In genomic region chr6:118455042-118455631, GRCm38 (mm10) we compare ENCODE assay signal across 8 mouse cellular contexts. TPM values are rescaled to one million over a fixed set of nuclear protein-coding genes. Genes with fewer than 3 reads are reported as not detected.
DNase-seq lines count a peak whose midpoint lies in the region; ATAC-seq and TF ChIP-seq lines count a peak whose summit lies in the region.

Zfp248 (minus strand) TSS chr6:118455528.

- peak; percentile 81 to 83 for DNase-seq in B cell, adult 2 months
- DNase-seq in heart, adult 9 months (ENCODE audit: low spot score in 2 of 2): peak; percentile 83 to 87
- DNase-seq in kidney, adult 9 months: peak; percentile 87
- DNase-seq in limb, embryonic 14.5 days (ENCODE audit: low spot score): peak; percentile 90
- peak; percentile 45 to 65 for DNase-seq in spleen, adult 2 months (ENCODE audit: low read depth in 1 of 2, low spot score in 2 of 2)

- H3K9me3 ChIP-seq in embryonic facial prominence, embryonic 15.5 days (replicated peaks): no peaks in the 10 kb centered on the region
- no peaks in the 10 kb centered on the region for H3K9me3 ChIP-seq in limb, embryonic 14.5 days (ENCODE audit: control insufficient read depth, low read length)
- no peaks in the 10 kb centered on the region for H3K9me3 ChIP-seq in midbrain, embryonic 16.5 days (replicated peaks; ENCODE audit: control insufficient read depth, low read length, poor library complexity, severe bottlenecking)

- no peak for TF ChIP-seq CTCF in bone marrow macrophage, adult 2 months (IDR thresholded peaks at IDR 0.05; ENCODE audit: low read depth, low read length)
- TF ChIP-seq CTCF in spleen, adult 2 months (IDR thresholded peaks at IDR 0.05; ENCODE audit: extremely low read depth, insufficient read depth, insufficient read length, insufficient replicate concordance): no peak

- peak within 1 kb of the TSS; percentile 80 for H3K9ac ChIP-seq in embryonic facial prominence, embryonic 15.5 days
- H3K9ac ChIP-seq in limb, embryonic 14.5 days (ENCODE audit: low read depth, low read length, severe bottlenecking): peak within 1 kb of the TSS; percentile 95
- peak within 1 kb of the TSS; percentile 96 for H3K9ac ChIP-seq in midbrain, embryonic 16.5 days (ENCODE audit: low read depth, low read length)

- H3K4me1 ChIP-seq in bone marrow macrophage, adult 2 months (ENCODE audit: control insufficient read depth, insufficient read depth, low read length): peaks cover 2% of the 10 kb centered on the region; the same call in 1 of the 2 replicates
- peaks cover 10% of the 10 kb centered on the region for H3K4me1 ChIP-seq in embryonic facial prominence, embryonic 15.5 days
- H3K4me1 ChIP-seq in limb, embryonic 14.5 days (ENCODE audit: control insufficient read depth, insufficient read depth, low read length): peaks cover 8% of the 10 kb centered on the region
- peaks cover 21% of the 10 kb centered on the region for H3K4me1 ChIP-seq in midbrain, embryonic 16.5 days (ENCODE audit: control insufficient read depth, insufficient read depth, low read length)
- H3K4me1 ChIP-seq in spleen, adult 2 months (ENCODE audit: control insufficient read depth, insufficient read depth, insufficient read length): no peaks in the 10 kb centered on the region

- TF ChIP-seq POLR2A in bone marrow macrophage, adult 2 months (IDR thresholded peaks at IDR 0.05; ENCODE audit: borderline replicate concordance, low read depth, low read length): no peak
- peak; percentile 93; the same call in 1 of the 2 replicates for TF ChIP-seq POLR2A in limb, embryonic 14.5 days (IDR thresholded peaks at IDR 0.05; ENCODE audit: borderline replicate concordance, extremely low read depth, insufficient read depth, insufficient read length)
- no peak for TF ChIP-seq POLR2A in spleen, adult 2 months (IDR thresholded peaks at IDR 0.05; ENCODE audit: low read depth, low read length)

- peak within 1 kb of the TSS; percentile 45 for H3K27ac ChIP-seq in bone marrow macrophage, adult 2 months (ENCODE audit: insufficient read depth, low read depth, low read length)
- peak within 1 kb of the TSS; percentile 97 for H3K27ac ChIP-seq in embryonic facial prominence, embryonic 15.5 days (replicated peaks)
- H3K27ac ChIP-seq in limb, embryonic 14.5 days (replicated peaks; ENCODE audit: low read depth, low read length): peak within 1 kb of the TSS; percentile 97
- H3K27ac ChIP-seq in midbrain, embryonic 16.5 days (ENCODE audit: low read length): peak within 1 kb of the TSS; percentile 99
- H3K27ac ChIP-seq in spleen, adult 2 months (ENCODE audit: insufficient read depth, low read length): peak within 1 kb of the TSS; percentile 45

- ATAC-seq in embryonic facial prominence, embryonic 15.5 days (ENCODE audit: insufficient number of reproducible peaks, low FRiP score, low TSS enrichment, low read depth): peak; percentile 91
- ATAC-seq in limb, embryonic 14.5 days (ENCODE audit: low FRiP score, low read depth): peak; percentile 95
- peak; percentile 99 for ATAC-seq in midbrain, embryonic 16.5 days

- H3K4me2 ChIP-seq in embryonic facial prominence, embryonic 15.5 days (replicated peaks): peak within 1 kb of the TSS; percentile 76
- peak within 1 kb of the TSS; percentile 75 for H3K4me2 ChIP-seq in limb, embryonic 14.5 days (replicated peaks; ENCODE audit: low read depth, low read length, severe bottlenecking)
- peak within 1 kb of the TSS; percentile 60 for H3K4me2 ChIP-seq in midbrain, embryonic 16.5 days (ENCODE audit: low read length)

- no peaks in the 10 kb centered on the region for H3K27me3 ChIP-seq in embryonic facial prominence, embryonic 15.5 days
- H3K27me3 ChIP-seq in limb, embryonic 14.5 days (ENCODE audit: control insufficient read depth, insufficient read depth, low read length): no peaks in the 10 kb centered on the region
- no peaks in the 10 kb centered on the region for H3K27me3 ChIP-seq in midbrain, embryonic 16.5 days (ENCODE audit: control insufficient read depth, insufficient read depth, low read depth, low read length)
- H3K27me3 ChIP-seq in spleen, adult 2 months (ENCODE audit: control insufficient read depth, insufficient read depth, low read length): no peaks in the 10 kb centered on the region

- under 1% methylated on average over 43 of the region's 43 CpGs for WGBS in embryonic facial prominence, embryonic 15.5 days
- whole genome bisulfite sequencing in limb, embryonic 14.5 days: 2% methylated on average over 43 of the region's 43 CpGs
- WGBS in midbrain, embryonic 16.5 days: under 1% methylated on average over 43 of the region's 43 CpGs
- WGBS in spleen, adult 2 months: under 1% methylated on average over 43 of the region's 43 CpGs

- peaks cover 14% of the 10 kb centered on the region; the same call in 1 of the 2 replicates for H3K36me3 ChIP-seq in embryonic facial prominence, embryonic 15.5 days
- peaks cover 14% of the 10 kb centered on the region; the same call in 1 of the 2 replicates for H3K36me3 ChIP-seq in limb, embryonic 14.5 days (ENCODE audit: control insufficient read depth, insufficient read depth, low read length)
- H3K36me3 ChIP-seq in midbrain, embryonic 16.5 days (ENCODE audit: control insufficient read depth, insufficient read depth, low read length): peaks cover 2% of the 10 kb centered on the region
- H3K36me3 ChIP-seq in spleen, adult 2 months (ENCODE audit: control insufficient read depth, insufficient read depth, low read length): no peaks in the 10 kb centered on the region

- H3K4me3 ChIP-seq in bone marrow macrophage, adult 2 months (ENCODE audit: insufficient read depth, low read length): peak within 1 kb of the TSS; percentile 91
- H3K4me3 ChIP-seq in embryonic facial prominence, embryonic 15.5 days (replicated peaks): peak within 1 kb of the TSS; percentile 82
- peak within 1 kb of the TSS; percentile 82 for H3K4me3 ChIP-seq in limb, embryonic 14.5 days (replicated peaks; ENCODE audit: low read length)
- peak within 1 kb of the TSS; percentile 77 for H3K4me3 ChIP-seq in midbrain, embryonic 16.5 days (ENCODE audit: low read depth, low read length)
- peak within 1 kb of the TSS; percentile 80 for H3K4me3 ChIP-seq in spleen, adult 2 months (ENCODE audit: extremely low read depth, insufficient read depth, insufficient read length)

RNA-seq across cellular contexts. Expression of gene Zfp248, which starts in this region (rescaled TPM):
- 2.6 and 2.7 TPM in 2 replicates for polyA plus RNA-seq in bone marrow macrophage, adult 2 months (2012; ENCODE audit: insufficient read depth, insufficient read length, missing spikeins)
- 8.7 and 9.2 TPM in 2 replicates for polyA plus RNA-seq in embryonic facial prominence, embryonic 15.5 days (2015; fragmentation: Nextera tagmentation; extraction: Ambion mirVana)
- 6.0 and 6.2 TPM in 2 replicates for polyA plus RNA-seq in limb, embryonic 14.5 days (2012; rRNA removed)
- polyA plus RNA-seq in limb, embryonic 14.5 days (2014; fragmentation: Nextera tagmentation; extraction: Ambion mirVana): 8.4 and 10.6 TPM in 2 replicates
- 22.2 TPM in 2 replicates for polyA plus RNA-seq in midbrain, embryonic 16.5 days (2015; fragmentation: Nextera tagmentation; extraction: Ambion mirVana)
- 0.33 and 0.44 TPM in 2 replicates for polyA plus RNA-seq in spleen, adult 2 months (2012; rRNA removed)

Comparison
In these comparisons a context has a peak if more than half of its experiments do, and no peak if none do; other contexts are left out.
1. Peak in every context shown above with its lines: DNase-seq, ATAC-seq, H3K4me3 ChIP-seq and H3K27ac ChIP-seq.
2. Peak in DNase-seq, H3K4me3 ChIP-seq and H3K27ac ChIP-seq in spleen, adult 2 months; RNA of the gene not detected or under 1 TPM.
3. H3K27ac ChIP-seq: peak in every context shown above with its lines; median percentile 99 in midbrain, embryonic 16.5 days; 97 in embryonic facial prominence, embryonic 15.5 days; 97 in limb, embryonic 14.5 days; 45 in bone marrow macrophage, adult 2 months; 45 in spleen, adult 2 months.